Mouse (Mus musculus): Measurements from ENCODE around the gene Wscd2. TPM values are rescaled to one million over a fixed set of nuclear protein-coding genes. Genes with fewer than 3 reads are reported as not detected.
A peak's percentile ranks its signal among the peaks of the same experiment; 100 is the strongest.

Gene Wscd2
- polyA plus RNA-seq, 1 experiment from 2014 or later: 11.3 TPM

- ATAC-seq (ENCODE audit: insufficient read depth, low FRiP score, low TSS enrichment) (peak; percentile 56; the same call in 1 of the 2 replicates), DNase-seq (ENCODE audit: low spot score) (peak; percentile 72)
- H3K4me3 ChIP-seq (ENCODE audit: low read depth, low read length): peak overlapping the region; percentile 54
- H3K36me3 ChIP-seq (ENCODE audit: control insufficient read depth, insufficient read depth, low read length): no peaks in the 10 kb centered on the region
- H3K9ac ChIP-seq (ENCODE audit: low read length): peak overlapping the region; percentile 86
- 0 out of 2 replicates have a peak, but pooled peaks cover 2% of the 10 kb centered on the region for H3K27me3 ChIP-seq (ENCODE audit: control insufficient read depth, insufficient read depth, low read length)
- H3K4me2 ChIP-seq (ENCODE audit: low read depth): peak overlapping the region; percentile 93
- WGBS: 2% methylated on average over 58 of the region's 63 CpGs
- peaks cover 20% of the 10 kb centered on the region for H3K4me1 ChIP-seq (ENCODE audit: control insufficient read depth, insufficient read depth, low read length)
- peak overlapping the region; percentile 35; the same call in 1 of the 2 replicates for H3K27ac ChIP-seq (ENCODE audit: low read depth, low read length)
- H3K9me3 ChIP-seq (ENCODE audit: control insufficient read depth, low read length): no peaks in the 10 kb centered on the region
Observed at GRCm38 (mm10) chr5:113490467-113491260, 531 bp downstream of the Wscd2 start.

- ATAC-seq (ENCODE audit: insufficient read depth, low FRiP score, low TSS enrichment) (no peak), DNase-seq (ENCODE audit: low spot score) (no peak)
- Histone ChIP-seq H3K9me3 (ENCODE audit: control insufficient read depth, low read length) (no peaks in the 10 kb centered on the region), H3K27me3 (ENCODE audit: control insufficient read depth, insufficient read depth, low read length) (0 out of 2 replicates have a peak, but pooled peaks cover 2% of the 10 kb centered on the region), H3K36me3 (ENCODE audit: control insufficient read depth, insufficient read depth, low read length) (no peaks in the 10 kb centered on the region), H3K4me2 (ENCODE audit: low read depth) (peak overlapping the region; percentile 93), H3K9ac (ENCODE audit: low read length) (peak overlapping the region; percentile 86), H3K4me1 (ENCODE audit: control insufficient read depth, insufficient read depth, low read length) (peaks cover 20% of the 10 kb centered on the region), H3K27ac (ENCODE audit: low read depth, low read length) (no peak overlapping the region), H3K4me3 (ENCODE audit: low read depth, low read length) (peak overlapping the region; percentile 54)
- WGBS: 64% methylated on average over 4 of the region's 4 CpGs
Observed at GRCm38 (mm10) chr5:113491552-113491951, 1.4 kb downstream of the Wscd2 start.

- WGBS: 69% methylated on average over 3 of the region's 3 CpGs
- Histone ChIP-seq H3K4me3 (ENCODE audit: low read depth, low read length) (0 out of 2 replicates have a peak overlapping the region, but pooled peaks have one; percentile 54), H3K4me1 (ENCODE audit: control insufficient read depth, insufficient read depth, low read length) (peaks cover 20% of the 10 kb centered on the region), H3K9me3 (ENCODE audit: control insufficient read depth, low read length) (no peaks in the 10 kb centered on the region), H3K27me3 (ENCODE audit: control insufficient read depth, insufficient read depth, low read length) (0 out of 2 replicates have a peak, but pooled peaks cover 2% of the 10 kb centered on the region), H3K36me3 (ENCODE audit: control insufficient read depth, insufficient read depth, low read length) (no peaks in the 10 kb centered on the region), H3K27ac (ENCODE audit: low read depth, low read length) (no peak overlapping the region), H3K4me2 (ENCODE audit: low read depth) (peak overlapping the region; percentile 93), H3K9ac (ENCODE audit: low read length) (no peak overlapping the region; the same call in 1 of the 2 replicates)
- DNase-seq (ENCODE audit: low spot score): no peak
- no peak for ATAC-seq (ENCODE audit: insufficient read depth, low FRiP score, low TSS enrichment)
Observed at GRCm38 (mm10) chr5:113491988-113492387, 1.9 kb downstream of the Wscd2 start.

- ATAC-seq (ENCODE audit: insufficient read depth, low FRiP score, low TSS enrichment) (peak; percentile 74), DNase-seq (ENCODE audit: low spot score) (peak; percentile 78)
- WGBS: 16% methylated on average over 7 of the region's 7 CpGs
- Histone ChIP-seq H3K36me3 (ENCODE audit: control insufficient read depth, insufficient read depth, low read length) (no peaks in the 10 kb centered on the region), H3K9ac (ENCODE audit: low read length) (no peak overlapping the region; the same call in none of the 2 replicates), H3K27ac (ENCODE audit: low read depth, low read length) (peak overlapping the region; percentile 39; the same call in 1 of the 2 replicates), H3K4me2 (ENCODE audit: low read depth) (peak overlapping the region; percentile 93), H3K4me1 (ENCODE audit: control insufficient read depth, insufficient read depth, low read length) (peaks cover 20% of the 10 kb centered on the region), H3K27me3 (ENCODE audit: control insufficient read depth, insufficient read depth, low read length) (0 out of 2 replicates have a peak, but pooled peaks cover 2% of the 10 kb centered on the region), H3K4me3 (ENCODE audit: low read depth, low read length) (no peak overlapping the region), H3K9me3 (ENCODE audit: control insufficient read depth, low read length) (no peaks in the 10 kb centered on the region)
Observed at GRCm38 (mm10) chr5:113492417-113493035, 2.4 kb downstream of the Wscd2 start.

- H3K9ac ChIP-seq (ENCODE audit: low read length): no peak overlapping the region
- peaks cover 20% of the 10 kb centered on the region for H3K4me1 ChIP-seq (ENCODE audit: control insufficient read depth, insufficient read depth, low read length)
- 78% methylated on average over 8 of the region's 8 CpGs for WGBS
- H3K4me3 ChIP-seq (ENCODE audit: low read depth, low read length): no peak overlapping the region
- no peaks in the 10 kb centered on the region for H3K9me3 ChIP-seq (ENCODE audit: control insufficient read depth, low read length)
- no peak for ATAC-seq (ENCODE audit: insufficient read depth, low FRiP score, low TSS enrichment)
- no peak overlapping the region for H3K4me2 ChIP-seq (ENCODE audit: low read depth)
- DNase-seq (ENCODE audit: low spot score): no peak
- no peak overlapping the region for H3K27ac ChIP-seq (ENCODE audit: low read depth, low read length)
- H3K36me3 ChIP-seq (ENCODE audit: control insufficient read depth, insufficient read depth, low read length): no peaks in the 10 kb centered on the region
- H3K27me3 ChIP-seq (ENCODE audit: control insufficient read depth, insufficient read depth, low read length): 0 out of 2 replicates have a peak, but pooled peaks cover 2% of the 10 kb centered on the region
Observed at GRCm38 (mm10) chr5:113493997-113494396, 3.9 kb downstream of the Wscd2 start.

GRCm38 (mm10) chr5:113496926-113497325, 6.8 kb downstream of the Wscd2 start:
- H3K27ac ChIP-seq (ENCODE audit: low read depth, low read length): no peak overlapping the region
- H3K4me2 ChIP-seq (ENCODE audit: low read depth): no peak overlapping the region
- 75% methylated on average over 3 of the region's 3 CpGs for WGBS
- no peaks in the 10 kb centered on the region for H3K9me3 ChIP-seq (ENCODE audit: control insufficient read depth, low read length)
- DNase-seq (ENCODE audit: low spot score) (no peak), ATAC-seq (ENCODE audit: insufficient read depth, low FRiP score, low TSS enrichment) (no peak)
- H3K4me1 ChIP-seq (ENCODE audit: control insufficient read depth, insufficient read depth, low read length): peaks cover 12% of the 10 kb centered on the region
- H3K27me3 ChIP-seq (ENCODE audit: control insufficient read depth, insufficient read depth, low read length): no peaks in the 10 kb centered on the region
- H3K4me3 ChIP-seq (ENCODE audit: low read depth, low read length): no peak overlapping the region
- no peaks in the 10 kb centered on the region for H3K36me3 ChIP-seq (ENCODE audit: control insufficient read depth, insufficient read depth, low read length)
- no peak overlapping the region for H3K9ac ChIP-seq (ENCODE audit: low read length)

GRCm38 (mm10) chr5:113499421-113499820, 9.3 kb downstream of the Wscd2 start:
- Histone ChIP-seq H3K9ac (ENCODE audit: low read length) (no peak overlapping the region), H3K4me1 (ENCODE audit: control insufficient read depth, insufficient read depth, low read length) (peaks cover 9% of the 10 kb centered on the region), H3K4me3 (ENCODE audit: low read depth, low read length) (no peak overlapping the region), H3K27me3 (ENCODE audit: control insufficient read depth, insufficient read depth, low read length) (no peaks in the 10 kb centered on the region), H3K9me3 (ENCODE audit: control insufficient read depth, low read length) (no peaks in the 10 kb centered on the region), H3K4me2 (ENCODE audit: low read depth) (no peak overlapping the region), H3K36me3 (ENCODE audit: control insufficient read depth, insufficient read depth, low read length) (no peaks in the 10 kb centered on the region), H3K27ac (ENCODE audit: low read depth, low read length) (no peak overlapping the region)
- DNase-seq (ENCODE audit: low spot score): no peak
- ATAC-seq (ENCODE audit: insufficient read depth, low FRiP score, low TSS enrichment): no peak
- WGBS: 88% methylated on average over 11 of the region's 11 CpGs

GRCm38 (mm10) chr5:113503276-113503675, 13.1 kb downstream of the Wscd2 start:
- Histone ChIP-seq H3K4me1 (ENCODE audit: control insufficient read depth, insufficient read depth, low read length) (peaks cover 16% of the 10 kb centered on the region), H3K27me3 (ENCODE audit: control insufficient read depth, insufficient read depth, low read length) (no peaks in the 10 kb centered on the region), H3K9me3 (ENCODE audit: control insufficient read depth, low read length) (no peaks in the 10 kb centered on the region), H3K9ac (ENCODE audit: low read length) (peak overlapping the region; percentile 35), H3K36me3 (ENCODE audit: control insufficient read depth, insufficient read depth, low read length) (no peaks in the 10 kb centered on the region), H3K4me2 (ENCODE audit: low read depth) (peak overlapping the region; percentile 7; the same call in 1 of the 2 replicates), H3K4me3 (ENCODE audit: low read depth, low read length) (no peak overlapping the region), H3K27ac (ENCODE audit: low read depth, low read length) (peak overlapping the region; percentile 72)
- 9% methylated on average over 10 of the region's 10 CpGs for whole genome bisulfite sequencing
- DNase-seq (ENCODE audit: low spot score) (peak; percentile 68), ATAC-seq (ENCODE audit: insufficient read depth, low FRiP score, low TSS enrichment) (no peak)

All from neural tube, embryonic 11.5 days (tissue).